Mouse (Mus musculus) ES-Bruce4 (cell line): ENCODE measurements at regions not wholly inside any gene's neighbourhood (a gene's known extent, or its start where the extent isn't known, plus 50 kb on each side); places are given as distances from the start of the nearest gene placed in this dataset.

ENCODE experiments used
- CTCF ChIP-seq: IDR thresholded peaks from one replicate; pipeline ENCODE4 v1.8.1; 2011; ENCODE audit warnings: low read depth, low read length
- POLR2A ChIP-seq: IDR thresholded peaks from one replicate; pipeline ENCODE4 v1.8.1; 2011; ENCODE audit warnings: low read length; ENCODE audit not compliant: insufficient read depth

GRCm38 (mm10) chr3:156414431-156415427, 146.9 kb upstream of the Negr1 start:
- no peak for TF ChIP-seq POLR2A
- TF ChIP-seq CTCF = no peak
